Mouse (Mus musculus): Measurements from ENCODE around the gene Colgalt2. TPM values are rescaled to one million over a fixed set of nuclear protein-coding genes. Genes with fewer than 3 reads are reported as not detected.

The Colgalt2 gene
- polyA plus RNA-seq, 1 experiment = 5.9 TPM

DNA sequence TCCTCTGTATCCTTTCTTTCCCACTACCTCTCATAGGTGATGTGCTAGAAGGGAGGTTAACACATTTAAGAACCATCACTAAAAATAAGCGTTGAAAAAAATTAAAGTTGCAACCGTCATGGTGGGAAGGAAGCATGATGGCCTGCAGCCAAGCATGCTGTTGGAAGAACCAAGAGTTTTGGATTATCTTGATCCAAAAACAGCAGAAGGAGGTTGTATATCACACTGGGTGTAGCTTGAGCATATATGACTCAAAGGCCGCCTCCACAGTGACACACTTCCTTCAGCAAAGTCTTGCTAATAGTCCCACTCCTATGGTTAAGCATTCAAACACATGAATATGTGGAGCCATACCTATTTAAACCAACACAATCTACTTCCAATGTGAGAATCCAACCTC is 5.5 kb upstream of the Colgalt2 start:
- TF ChIP-seq POLR2A (IDR thresholded peaks at IDR 0.05; ENCODE audit: extremely low read depth, insufficient read depth, low read length) (no peak), CTCF (IDR thresholded peaks at IDR 0.05; ENCODE audit: extremely low read depth, insufficient read depth, low read length) (no peak)
- Histone ChIP-seq H3K4me1 (ENCODE audit: control insufficient read depth, insufficient read depth, low read length) (no peaks in the 10 kb centered on the region), H3K4me3 (ENCODE audit: insufficient read depth, low read length) (no peak overlapping the region), H3K27ac (ENCODE audit: insufficient read depth, low read length) (no peak overlapping the region)

DNA sequence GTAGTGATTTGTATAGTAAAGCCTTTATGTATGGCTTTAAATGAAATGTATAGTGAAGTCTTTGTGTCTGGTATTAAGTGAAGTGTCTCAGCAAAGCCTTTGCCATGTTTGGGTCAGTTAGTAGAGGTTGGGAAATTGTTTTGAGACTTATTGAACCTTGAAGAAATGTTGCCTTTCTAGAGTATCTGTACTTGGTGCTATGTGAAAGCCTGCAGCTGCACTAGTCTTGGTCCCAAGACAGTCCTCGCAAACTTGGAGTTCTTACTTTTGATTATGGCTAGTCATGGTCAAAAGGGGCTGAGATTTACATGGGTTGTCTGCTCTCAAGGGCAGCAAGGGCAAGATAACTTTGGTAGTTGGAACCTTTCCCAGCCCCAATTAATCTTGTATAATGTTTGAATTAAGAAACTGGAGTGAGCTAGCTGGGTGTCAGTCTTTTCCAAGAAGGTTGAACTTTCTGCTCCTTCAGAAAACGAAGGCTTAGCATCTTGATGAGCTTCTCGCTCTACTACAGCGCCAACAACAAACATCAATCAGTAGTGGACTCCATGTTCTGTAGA is 4.6 kb upstream of the Colgalt2 start:
- no peak overlapping the region for H3K4me3 ChIP-seq (ENCODE audit: insufficient read depth, low read length)
- no peak for TF ChIP-seq CTCF (IDR thresholded peaks at IDR 0.05; ENCODE audit: extremely low read depth, insufficient read depth, low read length)
- TF ChIP-seq POLR2A (IDR thresholded peaks at IDR 0.05; ENCODE audit: extremely low read depth, insufficient read depth, low read length) = no peak
- H3K4me1 ChIP-seq (ENCODE audit: control insufficient read depth, insufficient read depth, low read length) = no peaks in the 10 kb centered on the region
- H3K27ac ChIP-seq (ENCODE audit: insufficient read depth, low read length) = no peak overlapping the region

- H3K4me3 ChIP-seq (ENCODE audit: insufficient read depth, low read length) = no peak overlapping the region
- H3K4me1 ChIP-seq (ENCODE audit: control insufficient read depth, insufficient read depth, low read length) = no peaks in the 10 kb centered on the region
- no peak overlapping the region for H3K27ac ChIP-seq (ENCODE audit: insufficient read depth, low read length)
- no peak for TF ChIP-seq CTCF (IDR thresholded peaks at IDR 0.05; ENCODE audit: extremely low read depth, insufficient read depth, low read length)
- TF ChIP-seq POLR2A (IDR thresholded peaks at IDR 0.05; ENCODE audit: extremely low read depth, insufficient read depth, low read length) = no peak
These were observed 922 bp upstream of the Colgalt2 start for GRCm38 (mm10) chr1:152398708-152399107.

DNA sequence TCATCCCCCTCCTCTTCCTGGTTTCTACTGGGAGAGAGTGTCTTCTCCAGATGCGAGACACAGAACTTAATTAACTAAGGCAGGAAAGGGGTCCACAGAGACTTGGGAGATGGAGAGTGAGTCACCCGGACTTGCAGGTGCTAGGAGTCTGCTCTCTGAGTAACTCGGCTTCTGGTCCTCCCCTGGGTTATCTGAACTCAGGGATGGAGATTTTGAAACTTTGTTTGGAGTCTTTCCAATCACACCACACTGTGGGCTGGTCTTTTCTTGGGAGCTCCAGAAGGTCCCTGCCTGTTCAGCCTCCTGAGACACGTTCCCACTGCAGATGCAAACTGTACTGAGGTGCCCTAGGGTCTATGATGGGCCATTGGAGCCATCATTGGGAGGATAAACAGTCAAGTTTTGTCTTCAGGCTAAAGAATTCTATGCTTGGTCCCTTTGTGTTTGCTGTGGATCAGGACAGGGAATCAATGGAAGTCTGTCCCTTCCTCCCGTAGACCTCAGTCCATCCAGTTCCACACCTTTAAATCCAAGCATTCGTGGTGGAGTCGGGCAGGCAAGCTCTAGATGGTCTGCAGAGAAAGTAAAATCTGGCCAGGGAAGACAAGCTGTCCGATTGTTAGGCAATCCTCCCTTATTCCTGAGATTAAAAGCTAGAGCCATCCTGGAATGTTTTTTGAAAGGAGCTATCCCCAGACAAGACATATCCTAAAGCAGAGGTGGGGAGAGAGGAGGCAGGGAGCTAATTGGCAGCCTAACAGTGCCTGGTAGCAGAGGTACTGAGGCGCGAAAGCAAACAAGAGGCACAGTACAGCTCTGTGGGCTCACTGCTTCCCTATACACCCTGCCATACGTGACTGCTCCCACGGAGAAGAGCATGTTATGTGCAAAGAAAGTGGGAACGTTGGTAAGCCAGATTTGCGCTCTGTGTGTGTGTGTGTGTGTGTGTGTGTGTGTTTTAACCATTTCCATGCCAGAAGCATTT is 1.2 kb downstream of the Colgalt2 start:
- Histone ChIP-seq H3K4me1 (ENCODE audit: control insufficient read depth, insufficient read depth, low read length) (no peaks in the 10 kb centered on the region), H3K27ac (ENCODE audit: insufficient read depth, low read length) (no peak overlapping the region), H3K4me3 (ENCODE audit: insufficient read depth, low read length) (peak overlapping the region; percentile 65)
- TF ChIP-seq CTCF (IDR thresholded peaks at IDR 0.05; ENCODE audit: extremely low read depth, insufficient read depth, low read length) = no peak
- 0 out of 2 replicates have a peak, but pooled peaks have one; percentile 51 for TF ChIP-seq POLR2A (IDR thresholded peaks at IDR 0.05; ENCODE audit: extremely low read depth, insufficient read depth, low read length)

GRCm38 (mm10) chr1:152407021-152407946 is 7.7 kb downstream of the Colgalt2 start:
- Histone ChIP-seq H3K27ac (ENCODE audit: insufficient read depth, low read length) (no peak overlapping the region), H3K4me3 (ENCODE audit: insufficient read depth, low read length) (no peak overlapping the region), H3K4me1 (ENCODE audit: control insufficient read depth, insufficient read depth, low read length) (no peaks in the 10 kb centered on the region)
- TF ChIP-seq CTCF (IDR thresholded peaks at IDR 0.05; ENCODE audit: extremely low read depth, insufficient read depth, low read length) (no peak), POLR2A (IDR thresholded peaks at IDR 0.05; ENCODE audit: extremely low read depth, insufficient read depth, low read length) (no peak)

GRCm38 (mm10) chr1:152409356-152409755 is 9.7 kb downstream of the Colgalt2 start:
- no peaks in the 10 kb centered on the region for H3K4me1 ChIP-seq (ENCODE audit: control insufficient read depth, insufficient read depth, low read length)
- no peak overlapping the region for H3K27ac ChIP-seq (ENCODE audit: insufficient read depth, low read length)
- no peak overlapping the region for H3K4me3 ChIP-seq (ENCODE audit: insufficient read depth, low read length)
- no peak for TF ChIP-seq POLR2A (IDR thresholded peaks at IDR 0.05; ENCODE audit: extremely low read depth, insufficient read depth, low read length)
- TF ChIP-seq CTCF (IDR thresholded peaks at IDR 0.05; ENCODE audit: extremely low read depth, insufficient read depth, low read length) = no peak

GRCm38 (mm10) chr1:152410657-152411056 is 11.0 kb downstream of the Colgalt2 start:
- Histone ChIP-seq H3K27ac (ENCODE audit: insufficient read depth, low read length) (no peak overlapping the region), H3K4me3 (ENCODE audit: insufficient read depth, low read length) (no peak overlapping the region), H3K4me1 (ENCODE audit: control insufficient read depth, insufficient read depth, low read length) (no peaks in the 10 kb centered on the region)
- TF ChIP-seq CTCF (IDR thresholded peaks at IDR 0.05; ENCODE audit: extremely low read depth, insufficient read depth, low read length) (no peak), POLR2A (IDR thresholded peaks at IDR 0.05; ENCODE audit: extremely low read depth, insufficient read depth, low read length) (no peak)

GRCm38 (mm10) chr1:152413116-152413515 is 13.5 kb downstream of the Colgalt2 start:
- TF ChIP-seq CTCF (IDR thresholded peaks at IDR 0.05; ENCODE audit: extremely low read depth, insufficient read depth, low read length) (no peak), POLR2A (IDR thresholded peaks at IDR 0.05; ENCODE audit: extremely low read depth, insufficient read depth, low read length) (no peak)
- Histone ChIP-seq H3K4me1 (ENCODE audit: control insufficient read depth, insufficient read depth, low read length) (no peaks in the 10 kb centered on the region), H3K27ac (ENCODE audit: insufficient read depth, low read length) (no peak overlapping the region), H3K4me3 (ENCODE audit: insufficient read depth, low read length) (no peak overlapping the region)

DNA sequence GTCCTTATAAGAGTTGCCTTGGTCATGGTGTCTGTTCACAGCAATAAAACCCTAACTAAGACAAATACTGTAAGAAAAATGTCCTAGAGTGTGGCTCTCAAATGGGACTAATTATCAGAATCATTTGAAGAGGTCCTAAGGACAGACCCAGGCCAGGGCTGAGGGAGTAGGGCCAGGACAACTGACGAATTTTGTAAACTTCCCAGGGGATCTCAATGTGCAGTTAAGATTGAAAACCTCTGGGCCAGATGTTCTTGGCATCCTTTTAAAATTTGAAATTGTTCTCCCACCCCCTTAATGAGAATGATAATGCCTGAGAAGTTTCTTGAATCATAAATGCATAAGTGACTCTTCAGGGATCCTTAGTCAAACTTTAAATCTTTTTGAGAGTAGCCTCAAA is 14.3 kb downstream of the Colgalt2 start:
- Histone ChIP-seq H3K4me1 (ENCODE audit: control insufficient read depth, insufficient read depth, low read length) (no peaks in the 10 kb centered on the region), H3K4me3 (ENCODE audit: insufficient read depth, low read length) (no peak overlapping the region), H3K27ac (ENCODE audit: insufficient read depth, low read length) (no peak overlapping the region)
- TF ChIP-seq CTCF (IDR thresholded peaks at IDR 0.05; ENCODE audit: extremely low read depth, insufficient read depth, low read length) (no peak), POLR2A (IDR thresholded peaks at IDR 0.05; ENCODE audit: extremely low read depth, insufficient read depth, low read length) (no peak)
